Mouse (Mus musculus): ENCODE data around the gene Ccdc60.

Gene Ccdc60

DNA sequence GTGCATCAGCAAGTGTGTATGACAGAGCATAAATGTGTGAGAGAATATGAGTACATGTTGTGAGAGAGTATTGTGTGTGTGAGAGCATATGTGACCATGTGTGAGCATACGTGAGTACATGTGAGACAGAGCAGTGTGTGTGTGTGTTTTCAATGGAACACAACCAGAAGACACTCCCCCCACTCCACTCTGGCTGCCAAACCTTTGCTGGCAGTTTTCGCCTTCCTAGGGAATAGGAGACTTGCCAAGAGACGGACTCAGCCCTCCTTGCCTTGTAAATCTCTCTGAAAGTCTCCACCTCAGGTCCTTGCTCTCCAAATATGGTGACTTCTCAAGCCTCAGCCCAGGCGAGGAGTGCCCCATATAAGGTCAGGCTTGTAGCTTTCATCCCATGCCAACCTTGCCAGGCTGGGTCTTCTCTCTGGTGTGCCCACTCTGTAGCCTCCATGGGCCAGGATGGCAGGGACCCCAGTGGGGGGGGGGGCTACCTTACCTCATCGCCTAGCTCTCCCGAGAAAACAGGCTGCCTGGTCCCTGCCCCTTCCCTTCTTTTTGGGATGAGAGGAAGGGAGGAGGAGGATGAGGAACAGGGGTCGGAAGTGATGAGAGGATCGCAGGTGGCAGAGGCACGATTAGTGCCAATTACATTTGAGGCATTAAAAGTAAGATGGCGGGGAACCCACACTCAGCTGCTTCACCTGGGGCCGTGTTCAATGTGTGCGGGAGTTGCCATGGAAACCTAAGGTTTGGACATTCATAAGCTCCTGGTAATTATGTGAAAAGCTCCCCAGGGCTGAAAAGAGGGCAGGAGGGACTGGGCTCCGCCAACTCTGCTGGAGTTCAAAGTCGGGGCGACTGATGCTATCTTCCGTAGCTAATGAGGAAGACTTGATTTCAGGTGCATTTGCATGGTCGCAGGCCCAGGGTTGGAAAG, 19.3 kb downstream of the Ccdc60 start:
- no peak for DNase-seq

DNA sequence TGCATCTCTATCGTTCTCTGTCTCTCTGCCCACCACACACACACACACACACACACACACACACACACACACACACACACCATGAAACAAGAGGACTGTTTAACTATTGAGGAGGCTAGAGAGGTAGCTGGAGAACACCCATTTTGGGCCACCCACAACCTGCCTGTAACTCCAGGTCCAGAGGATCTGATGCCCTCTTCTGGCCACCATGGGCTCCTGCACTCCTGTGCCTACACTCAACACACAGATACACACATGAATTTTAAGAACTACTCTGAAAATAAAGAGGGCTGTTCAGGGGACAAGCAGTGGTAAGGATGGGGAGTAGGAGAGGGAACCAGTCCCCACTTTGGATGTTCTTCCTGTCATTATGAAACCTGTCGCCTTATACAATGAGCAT, 26.1 kb downstream of the Ccdc60 start:
- DNase-seq: no peak

DNA sequence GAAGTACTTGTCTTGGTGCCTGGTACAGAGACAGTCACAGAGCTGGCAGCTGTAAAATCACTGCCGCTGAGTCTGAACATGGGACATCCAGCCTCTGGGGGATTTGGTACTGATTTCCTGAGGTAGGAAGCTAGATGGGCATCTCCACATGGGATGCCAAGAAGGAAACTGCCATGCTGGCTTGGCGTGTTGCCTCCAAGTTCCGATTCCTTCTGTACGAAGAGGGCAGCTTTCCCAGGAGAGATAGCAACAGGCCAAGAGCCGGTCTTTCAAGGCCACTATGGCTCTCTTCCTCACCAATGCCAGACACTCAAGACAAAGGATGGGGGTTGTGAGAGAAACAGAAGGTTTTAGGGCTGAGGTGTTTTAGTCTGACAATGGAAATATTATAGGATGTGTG, 26.8 kb downstream of the Ccdc60 start:
- no peak for DNase-seq

DNA sequence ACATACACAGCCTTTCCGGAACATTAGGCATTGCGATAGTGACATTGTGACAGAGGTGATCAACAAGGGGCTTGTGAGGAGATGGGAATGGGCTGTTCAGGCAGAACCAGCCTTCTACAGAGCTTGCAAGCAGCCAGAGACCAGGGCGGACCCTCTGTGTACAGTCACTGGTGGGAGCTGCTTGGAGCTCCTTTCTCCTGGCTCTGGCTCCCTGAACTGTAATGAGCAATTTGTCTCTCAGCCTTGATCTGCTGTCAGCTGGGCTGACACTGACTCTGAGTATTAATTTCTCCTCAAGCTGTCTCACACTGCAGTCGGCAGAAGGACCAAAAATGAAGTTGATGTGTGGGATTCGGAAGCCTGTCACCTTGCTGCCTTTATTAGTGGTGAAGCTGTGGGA, 28.4 kb downstream of the Ccdc60 start:
- no peak for DNase-seq

DNA sequence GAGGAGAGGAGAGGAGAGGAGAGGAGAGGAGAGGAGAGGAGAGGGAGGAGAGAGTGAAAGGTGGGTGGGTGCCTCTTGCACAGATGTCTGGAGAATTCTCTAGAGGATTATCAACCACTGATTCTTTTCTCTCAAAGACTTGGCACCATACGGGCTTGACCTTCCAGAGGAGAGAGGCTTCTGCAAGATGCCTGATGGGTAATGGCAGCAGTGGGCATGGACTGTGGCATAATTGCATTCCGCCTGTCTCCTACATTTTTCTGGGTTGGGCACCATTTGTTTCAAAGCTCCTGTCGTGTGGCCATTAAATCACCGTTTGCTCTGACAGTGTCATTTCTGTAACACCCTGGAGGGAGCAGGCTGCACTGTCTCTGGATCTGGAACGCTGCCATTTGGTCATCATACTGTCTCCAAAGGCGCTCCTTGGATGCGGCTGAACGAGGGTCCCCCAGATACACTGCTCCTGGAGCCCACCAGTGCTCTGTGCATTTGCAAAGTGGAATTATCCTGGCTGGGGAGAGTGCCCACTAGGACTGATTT, 30.4 kb downstream of the Ccdc60 start:
- DNase-seq: no peak

DNA sequence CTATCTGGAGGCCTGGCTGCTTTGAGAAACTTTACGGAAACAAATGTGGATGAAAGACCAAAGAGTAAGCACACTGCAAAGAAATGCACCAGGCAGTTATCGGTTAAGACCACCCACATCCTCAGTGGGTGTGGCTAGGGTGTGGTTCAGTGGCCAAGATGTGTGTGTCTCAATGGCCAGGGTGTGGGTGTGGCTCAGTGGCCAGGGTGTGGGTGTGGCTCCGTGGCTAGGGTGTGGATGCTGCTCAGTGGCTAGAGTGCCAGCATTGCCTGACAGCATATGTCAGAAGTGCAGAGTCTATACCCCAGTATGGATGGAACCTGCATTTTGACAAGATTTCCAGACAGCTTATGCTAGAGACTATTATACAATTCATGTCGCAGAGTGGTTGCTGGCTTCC, 34.9 kb downstream of the Ccdc60 start:
- no peak for DNase-seq

DNA sequence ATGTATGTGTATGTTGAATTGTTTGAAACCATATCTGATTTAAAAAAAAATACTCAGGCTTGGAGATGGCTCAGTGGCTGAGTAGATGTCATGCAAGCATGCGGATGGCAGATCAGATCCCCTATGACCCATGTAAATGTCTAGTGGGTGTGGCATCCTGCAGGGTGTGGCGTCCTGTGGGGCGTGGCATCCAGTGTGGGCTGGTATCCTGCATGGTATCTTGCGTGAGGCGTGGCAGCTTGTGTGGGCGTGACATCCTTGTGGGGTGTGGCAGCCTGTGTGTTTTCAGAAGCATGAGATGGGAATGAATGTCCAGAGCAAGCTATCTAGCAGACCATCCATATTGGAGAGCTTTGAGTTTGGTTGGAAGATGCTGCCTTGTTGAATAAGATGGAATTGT, 36.6 kb downstream of the Ccdc60 start:
- no peak for DNase-seq

DNA sequence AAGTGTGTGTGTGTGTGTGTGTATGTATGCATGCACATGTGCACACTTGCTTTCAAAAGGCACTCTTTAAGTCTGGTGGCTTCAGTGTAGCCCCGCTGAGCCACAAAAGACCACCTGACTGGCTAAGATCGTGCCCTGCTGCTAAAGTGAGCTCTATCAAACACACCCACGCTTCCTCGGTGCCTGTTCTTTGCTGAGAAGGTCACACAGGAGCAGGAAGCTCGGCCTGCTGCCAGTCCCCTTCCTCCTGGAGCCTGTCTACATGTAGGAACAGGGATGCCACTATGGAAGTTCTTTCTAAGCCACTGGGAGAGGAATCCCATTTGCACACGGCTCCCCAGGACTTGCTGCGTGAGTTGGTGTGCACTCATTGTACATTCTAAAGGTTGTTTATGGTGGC, 42.1 kb downstream of the Ccdc60 start:
- DNase-seq: no peak

DNA sequence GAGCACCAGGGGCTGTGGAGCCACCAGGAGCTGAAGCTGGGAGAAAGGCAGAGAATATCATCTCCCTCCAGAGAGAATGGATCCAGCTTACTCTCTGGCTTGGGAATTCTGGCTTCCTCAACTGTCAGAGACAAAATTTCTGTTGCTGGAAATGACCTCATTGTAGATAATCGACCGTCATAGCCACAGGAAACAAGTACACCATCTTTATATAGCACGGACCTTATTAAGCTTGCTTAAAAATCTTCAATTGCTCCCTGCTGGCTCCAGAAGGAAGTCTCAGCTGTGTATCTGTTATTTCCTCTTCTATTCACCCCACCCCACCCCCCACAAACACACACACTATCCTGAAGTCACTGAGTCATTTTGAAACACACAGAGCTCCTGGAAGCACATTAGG, 44.3 kb downstream of the Ccdc60 start:
- DNase-seq: no peak

DNA sequence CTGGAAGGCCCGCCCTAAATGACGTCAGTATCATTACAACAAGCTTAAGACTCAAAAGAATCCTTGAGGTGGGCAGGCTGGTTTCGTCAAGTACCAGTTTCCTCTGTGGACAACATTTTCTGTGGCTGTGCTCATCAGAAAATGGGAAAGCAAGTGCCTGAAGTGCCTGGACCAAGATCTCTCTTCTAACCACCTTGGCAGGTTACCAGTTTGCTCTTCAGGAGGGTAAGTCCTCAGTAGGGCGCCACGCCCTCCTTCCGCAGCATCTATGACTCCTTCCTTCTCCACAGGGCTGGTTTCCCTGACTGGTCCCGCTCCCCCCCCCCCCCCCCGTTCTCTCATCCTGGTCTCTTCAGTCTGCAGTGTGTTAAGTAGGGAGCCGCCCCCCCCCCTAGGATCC, 45.2 kb downstream of the Ccdc60 start:
- no peak for DNase-seq

DNA sequence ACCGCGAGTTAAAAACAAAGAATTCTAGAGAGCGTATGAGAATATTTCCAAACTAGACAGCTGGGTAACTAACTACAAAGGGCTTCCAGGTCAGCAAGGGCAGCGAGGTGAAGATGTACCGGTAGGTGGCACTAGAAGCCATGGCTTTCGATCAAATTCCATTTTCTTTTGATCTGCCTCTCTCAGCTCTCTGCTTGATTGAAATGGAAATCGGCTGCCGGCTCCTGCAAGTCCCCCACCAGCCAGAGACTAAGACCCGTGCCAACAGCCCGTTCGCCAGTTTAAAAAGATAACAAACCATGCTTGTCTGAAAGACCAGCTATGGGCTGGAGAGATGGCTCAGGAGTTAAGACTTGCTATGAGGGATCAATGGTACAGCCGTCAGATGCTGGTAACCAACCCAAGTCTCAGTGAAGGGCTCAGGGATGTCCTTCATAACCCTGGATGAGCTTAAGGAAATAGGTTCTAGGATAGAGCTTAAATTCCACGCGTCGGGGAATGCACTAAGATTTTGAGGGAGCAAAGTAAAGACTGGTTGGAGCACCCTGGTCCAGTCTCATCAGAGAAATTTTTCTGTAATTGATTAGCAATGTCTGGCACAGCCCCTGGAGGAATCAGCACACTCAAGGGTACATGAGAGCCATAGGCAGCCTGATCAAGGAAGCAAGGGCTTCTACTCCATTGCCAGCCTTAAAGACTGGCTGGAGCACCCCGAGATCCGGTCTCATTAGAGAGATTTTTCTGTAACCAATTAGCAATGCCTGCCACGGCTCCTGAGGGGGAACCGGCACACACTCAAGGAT, 56.7 kb downstream of the Ccdc60 start:
- DNase-seq: peak; percentile 54

DNA sequence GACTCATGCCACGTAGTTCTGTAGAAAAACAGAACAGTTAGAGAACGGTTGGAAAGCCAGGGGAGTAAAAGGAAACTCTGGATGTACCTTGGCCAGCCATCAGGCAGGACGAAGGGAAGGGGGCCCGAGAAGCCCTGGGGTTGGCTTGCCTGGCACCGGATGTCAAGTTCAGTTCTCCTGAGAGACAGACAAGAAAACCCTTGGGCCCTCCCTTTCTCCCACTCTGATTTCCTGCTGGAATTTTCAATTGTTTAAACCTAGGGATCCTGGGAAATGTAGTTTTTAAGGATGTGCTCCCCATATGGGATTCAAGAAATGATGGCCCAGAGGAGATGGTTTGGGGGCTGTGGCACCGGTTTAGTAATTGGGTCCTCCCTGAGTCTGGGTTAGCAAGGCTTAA, 60.4 kb downstream of the Ccdc60 start:
- DNase-seq: no peak

DNA sequence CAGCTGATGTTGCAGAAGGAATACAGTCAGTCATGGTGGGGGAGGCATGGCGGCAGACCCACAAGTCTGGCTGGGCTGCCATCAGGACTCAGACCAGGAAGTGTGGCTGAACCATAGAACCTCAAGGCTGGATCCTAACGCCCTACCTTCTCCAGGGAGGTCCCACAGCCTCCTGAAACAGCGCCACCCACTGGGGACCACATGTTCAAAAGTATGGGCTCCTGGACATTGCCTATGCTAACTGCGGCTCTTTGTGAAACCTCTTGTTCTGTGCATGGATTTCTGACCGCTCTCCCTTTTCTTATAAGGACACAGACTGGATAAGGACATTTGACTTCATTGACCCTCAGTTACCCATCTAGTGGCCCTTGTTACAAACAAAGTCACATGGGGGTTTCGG, 64.8 kb downstream of the Ccdc60 start:
- DNase-seq: no peak

DNA sequence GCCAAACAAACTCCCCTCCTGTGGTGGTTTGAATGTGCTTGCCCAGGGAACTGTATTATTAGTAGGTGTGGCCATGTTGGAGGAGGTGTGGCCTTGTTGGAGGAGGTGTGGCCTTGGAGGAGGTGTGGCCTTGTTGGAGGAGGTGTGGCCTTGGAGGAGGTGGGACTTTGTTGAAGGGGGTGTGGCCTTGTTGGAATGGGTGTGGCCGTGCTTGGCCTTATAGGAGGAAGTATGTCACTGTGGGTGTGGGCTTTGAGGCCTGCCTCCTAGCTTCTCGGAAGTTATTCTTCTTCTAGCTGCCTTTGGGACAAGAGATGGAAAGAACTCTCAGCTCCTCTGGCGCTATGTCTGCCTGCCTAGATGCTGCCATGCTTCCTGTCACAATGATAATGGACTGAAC, 66.9 kb downstream of the Ccdc60 start:
- no peak for DNase-seq

DNA sequence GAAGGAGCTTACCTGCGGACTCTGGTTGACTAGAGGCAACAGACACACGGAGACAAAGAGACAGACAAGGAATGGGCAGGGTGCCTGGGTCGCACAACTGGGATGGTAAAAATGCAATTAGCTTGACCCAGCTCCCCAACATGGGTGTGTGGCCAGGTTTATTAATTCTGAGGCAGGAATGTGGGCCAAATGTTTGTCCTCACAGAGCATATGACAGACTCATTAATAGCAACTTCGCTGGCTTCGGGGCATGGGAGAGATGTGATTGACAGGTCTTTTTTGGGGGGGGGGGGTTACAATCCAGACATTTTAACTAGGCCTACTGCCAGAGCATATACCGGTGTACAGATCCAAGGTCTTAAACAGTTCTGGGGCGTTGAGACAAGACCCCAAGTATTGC, 69.5 kb downstream of the Ccdc60 start:
- no peak for DNase-seq

DNA sequence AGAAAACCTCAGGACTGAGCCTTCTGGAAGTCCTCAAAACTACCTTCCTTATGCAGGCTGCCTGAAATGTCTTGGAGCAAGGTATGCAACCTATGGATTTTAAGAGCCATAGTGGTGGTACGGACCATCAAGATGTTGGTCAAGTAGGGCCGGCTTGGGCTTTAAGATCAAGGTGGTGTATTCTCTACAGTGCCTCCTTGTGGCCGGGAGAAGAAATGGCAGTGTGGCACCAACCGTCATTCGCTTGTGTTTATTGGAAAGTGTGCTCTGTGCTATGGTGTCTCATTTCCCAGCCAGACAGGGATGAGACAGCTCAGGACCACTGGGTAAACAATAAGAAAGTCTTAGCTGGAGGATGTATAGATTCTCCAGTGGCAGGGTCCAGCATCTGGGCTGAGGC, 76.1 kb downstream of the Ccdc60 start:
- DNase-seq: no peak

DNA sequence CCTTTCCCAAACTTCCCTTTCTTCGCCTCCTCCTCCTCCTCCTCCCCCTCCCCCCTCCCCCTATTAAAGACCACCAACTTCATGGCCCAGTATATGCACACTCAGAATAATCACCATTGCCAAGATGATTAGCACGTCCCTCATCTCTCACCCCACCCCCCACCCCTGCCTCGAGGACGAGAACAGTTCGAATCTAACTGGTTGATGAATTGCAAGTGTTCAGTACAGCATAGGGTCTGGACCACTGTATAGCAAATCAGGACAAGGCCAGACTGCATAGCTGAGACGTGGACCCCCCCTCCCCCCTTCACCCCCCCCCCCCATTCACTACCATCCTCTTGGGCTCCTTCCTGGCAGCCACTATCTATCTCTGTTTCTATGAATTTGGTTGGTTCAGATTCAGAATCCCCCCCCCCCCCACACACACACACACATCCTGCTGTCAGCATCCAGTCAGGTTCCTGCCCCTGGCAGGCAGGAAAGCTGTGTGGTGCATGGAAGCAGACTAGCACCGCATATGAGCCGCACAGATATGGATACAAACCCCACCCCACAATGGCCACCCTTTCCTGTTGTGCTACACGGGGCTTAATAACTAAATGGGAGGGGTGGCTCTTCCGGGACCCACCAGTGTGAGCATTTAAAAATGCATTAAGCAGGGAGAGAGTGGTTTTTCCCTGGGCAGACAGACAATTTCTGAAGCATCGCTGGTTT, 79.2 kb downstream of the Ccdc60 start:
- no peak for DNase-seq

DNA sequence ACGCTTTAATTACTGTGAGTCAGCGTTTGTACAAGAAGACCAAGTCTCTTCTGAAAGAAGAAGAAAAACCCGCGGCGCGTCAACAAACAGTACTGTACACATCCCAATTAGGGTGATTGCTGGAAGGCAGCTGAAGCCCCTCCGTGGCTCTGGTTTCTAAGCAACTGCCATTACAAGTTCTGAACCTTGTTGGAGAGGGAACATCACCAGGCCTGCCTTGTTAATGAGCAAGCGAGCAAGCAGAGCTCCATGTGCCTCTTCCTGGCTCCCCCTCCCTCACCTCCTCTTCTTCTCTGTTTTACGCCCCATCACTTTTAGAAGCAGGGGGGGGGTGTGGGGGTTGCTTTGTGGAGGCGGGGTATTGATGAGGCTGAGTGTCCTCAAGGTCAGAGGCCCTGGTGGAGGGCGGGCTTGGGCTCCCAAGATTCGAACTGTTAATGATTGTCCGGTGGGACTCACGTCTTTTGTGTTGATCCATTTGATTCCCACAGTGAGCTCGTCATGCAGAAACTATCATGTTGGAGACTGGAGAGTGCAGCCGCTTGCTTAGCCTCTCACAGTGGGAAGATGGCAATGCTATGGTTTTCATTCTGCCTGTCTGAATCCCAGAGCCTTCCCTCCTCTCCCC, 79.9 kb downstream of the Ccdc60 start:
- no peak for DNase-seq

DNA sequence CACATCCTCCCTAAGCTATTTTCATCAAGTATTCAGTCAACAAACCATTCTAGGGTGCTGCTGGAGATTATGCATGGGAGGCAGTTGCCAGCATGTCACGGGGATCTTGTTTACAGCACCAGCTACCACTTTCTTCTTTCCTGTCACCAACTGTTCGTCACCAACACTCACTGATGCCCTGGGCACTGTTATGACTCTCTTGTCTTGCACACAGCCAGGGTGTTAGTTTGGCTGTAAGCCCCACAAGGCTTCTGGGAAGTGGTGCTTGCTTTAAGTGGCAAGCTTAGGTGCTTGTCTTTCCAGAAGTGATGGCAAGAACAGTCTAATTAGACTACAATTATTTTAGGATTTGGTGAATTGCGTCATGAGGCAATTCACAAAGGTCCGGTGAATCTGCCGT, 86.1 kb downstream of the Ccdc60 start:
- DNase-seq: no peak

DNA sequence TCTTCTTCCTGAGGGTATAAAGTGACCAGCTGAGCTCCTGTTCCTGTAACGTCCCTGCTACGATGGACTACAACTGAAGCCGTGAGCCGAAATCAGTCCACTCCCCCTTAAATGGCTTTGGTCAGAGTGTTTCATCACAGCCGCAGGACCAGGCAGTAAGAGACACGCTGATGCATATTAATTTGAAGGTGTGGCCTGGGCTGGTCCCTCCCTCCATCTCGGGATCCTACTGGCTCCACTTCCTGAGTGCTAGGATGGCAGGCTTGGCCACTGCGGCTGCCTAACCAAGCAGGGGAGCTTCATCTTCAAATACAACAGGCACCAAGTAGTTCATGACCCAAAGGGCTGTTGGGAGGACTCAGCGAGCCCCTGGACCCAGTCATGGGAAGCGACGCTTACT, 94.3 kb downstream of the Ccdc60 start:
- no peak for DNase-seq

DNA sequence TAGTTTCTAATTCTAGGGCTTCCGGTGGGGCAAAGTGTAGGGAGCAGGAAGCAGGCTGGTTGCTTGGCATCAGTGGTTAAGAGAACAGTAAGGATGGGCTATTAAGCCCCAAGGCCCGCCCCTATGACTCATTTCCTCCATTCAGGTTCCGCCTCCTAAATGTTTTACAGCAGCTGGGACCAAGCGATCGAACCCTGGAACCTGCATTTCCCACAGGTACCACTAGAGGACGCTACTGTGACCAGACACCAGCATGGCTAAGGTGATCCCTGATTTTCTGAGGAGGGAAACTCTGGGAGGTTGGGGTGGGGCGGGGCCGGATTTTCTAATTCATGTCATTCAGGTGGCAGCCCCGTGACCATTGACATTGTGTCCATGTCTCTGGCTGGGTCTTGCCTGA, 96.1 kb downstream of the Ccdc60 start:
- DNase-seq: no peak

DNA sequence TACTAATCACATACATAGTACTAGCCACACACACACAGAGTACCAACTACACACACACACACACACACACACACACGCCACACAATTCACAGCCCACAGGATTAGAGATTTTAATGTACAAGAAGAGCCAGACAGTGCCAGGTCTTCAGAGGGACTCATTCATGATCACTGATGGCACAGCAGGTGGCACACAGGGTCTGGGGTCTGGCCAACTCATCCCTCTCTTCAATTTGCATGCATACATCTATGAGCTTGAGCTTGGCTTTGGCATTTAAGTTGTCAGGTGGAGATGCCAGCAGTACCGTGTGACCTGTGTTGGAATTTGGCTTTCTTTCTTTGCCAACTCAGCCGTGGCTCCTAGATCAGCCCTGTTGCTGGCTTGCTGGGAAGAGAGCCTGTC, 97.2 kb downstream of the Ccdc60 start:
- DNase-seq: no peak

DNA sequence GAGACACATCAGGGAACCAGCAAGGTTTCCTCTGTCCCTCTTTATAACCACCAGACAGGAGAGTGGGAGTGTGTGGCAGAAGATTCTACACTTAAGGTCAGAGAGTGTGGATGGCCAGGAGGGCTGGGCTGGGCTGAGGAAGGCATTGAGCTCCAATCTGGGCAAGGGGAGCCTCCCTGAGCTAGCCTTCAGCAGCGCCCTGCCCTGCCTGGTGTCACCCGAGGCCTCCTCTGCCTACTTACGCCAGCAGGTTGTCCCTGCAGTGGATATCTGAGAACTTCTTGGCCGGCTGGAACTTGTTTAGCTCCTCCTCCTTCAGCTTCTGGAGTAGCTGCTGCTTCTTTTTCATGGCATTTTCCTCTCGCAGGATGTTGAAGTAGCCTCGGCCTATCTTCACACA, 99.0 kb downstream of the Ccdc60 start:
- no peak for DNase-seq

Data from cerebellum, adult 11-12 months (tissue).